In genomic region chr11:78177437-78177836, GRCm38 (mm10) we compare ENCODE assay signal across 8 mouse cellular contexts. TPM values are rescaled to one million over a fixed set of nuclear protein-coding genes. Genes with fewer than 3 reads are reported as not detected.
A peak's percentile ranks its signal among the peaks of the same experiment; 100 is the strongest.
DNase-seq lines count a peak whose midpoint lies in the region; ATAC-seq and TF ChIP-seq lines count a peak whose summit lies in the region.

No protein-coding gene starts in this region.

- peaks cover 17% of the 10 kb centered on the region for H3K36me3 ChIP-seq in spleen, adult 2 months (ENCODE audit: control insufficient read depth, insufficient read depth, low read length)
- peaks cover 3% of the 10 kb centered on the region for H3K36me3 ChIP-seq in intestine, embryonic 16.5 days (ENCODE audit: control insufficient read depth, insufficient read depth, low read length)
- H3K36me3 ChIP-seq in lung, embryonic 14.5 days (ENCODE audit: insufficient read depth), result peaks cover 31% of the 10 kb centered on the region
- peaks cover 30% of the 10 kb centered on the region for H3K36me3 ChIP-seq in stomach, embryonic 14.5 days (ENCODE audit: control insufficient read depth, insufficient read depth, low read length)

- H3K27ac ChIP-seq in spleen, adult 2 months (ENCODE audit: insufficient read depth, low read length), result peak overlapping the region; percentile 96; the same call in 1 of the 2 replicates
- H3K27ac ChIP-seq in embryonic fibroblast, embryonic 13.5 days (ENCODE audit: insufficient read depth, low read length), result peak overlapping the region; percentile 98
- peak overlapping the region; percentile 99 for H3K27ac ChIP-seq in intestine, embryonic 16.5 days (ENCODE audit: low read length)
- peak overlapping the region; percentile 97 for H3K27ac ChIP-seq in lung, embryonic 14.5 days (ENCODE audit: low read depth)
- peak overlapping the region; percentile 98 for H3K27ac ChIP-seq in stomach, embryonic 14.5 days (ENCODE audit: low read length)

- peak overlapping the region; percentile 92 for H3K4me3 ChIP-seq in spleen, adult 2 months (ENCODE audit: extremely low read depth, insufficient read depth, insufficient read length)
- peak overlapping the region; percentile 59 for H3K4me3 ChIP-seq in embryonic fibroblast, embryonic 13.5 days (ENCODE audit: insufficient read depth, low read length)
- peak overlapping the region; percentile 73 for H3K4me3 ChIP-seq in intestine, embryonic 16.5 days (ENCODE audit: low read length)
- peak overlapping the region; percentile 59 for H3K4me3 ChIP-seq in lung, embryonic 14.5 days (ENCODE audit: low read depth, low read length)
- H3K4me3 ChIP-seq in stomach, embryonic 14.5 days (ENCODE audit: low read depth, low read length), result peak overlapping the region; percentile 56

- TF ChIP-seq CTCF in spleen, adult 2 months (IDR thresholded peaks at IDR 0.05; ENCODE audit: extremely low read depth, insufficient read depth, insufficient read length, insufficient replicate concordance), result no peak
- no peak for TF ChIP-seq CTCF in embryonic fibroblast, embryonic 13.5 days (IDR thresholded peaks at IDR 0.05; ENCODE audit: borderline replicate concordance, insufficient read depth, low read length)
- no peak for TF ChIP-seq CTCF in lung, embryonic 14.5 days (IDR thresholded peaks at IDR 0.05; ENCODE audit: low read depth)

- DNase-seq in spleen, adult 2 months (ENCODE audit: low read depth in 1 of 2, low spot score in 2 of 2), result no peak
- no peak for DNase-seq in spleen, adult 12 weeks (ENCODE audit: low spot score)
- DNase-seq in lung, embryonic 14.5 days, result peak; percentile 72
- no peak for DNase-seq in frontal cortex, postnatal 25 days (ENCODE audit: low spot score in 2 of 2)
- no peak for DNase-seq in cerebellum, adult 8-10 months

- peak; percentile 34 for ATAC-seq in intestine, embryonic 16.5 days
- ATAC-seq in lung, embryonic 14.5 days (ENCODE audit: insufficient read depth), result peak; percentile 8; the same call in 1 of the 2 replicates
- peak; percentile 20; the same call in 1 of the 2 replicates for ATAC-seq in stomach, embryonic 14.5 days (ENCODE audit: insufficient number of reproducible peaks, insufficient read depth, low FRiP score, low read depth)

- 1% methylated on average over 10 of the region's 10 CpGs for WGBS in spleen, adult 2 months
- 1% methylated on average over 10 of the region's 10 CpGs for WGBS in intestine, embryonic 16.5 days
- WGBS in lung, embryonic 14.5 days, result under 1% methylated on average over 10 of the region's 10 CpGs
- WGBS in stomach, embryonic 14.5 days, result under 1% methylated on average over 10 of the region's 10 CpGs

- H3K4me1 ChIP-seq in spleen, adult 2 months (ENCODE audit: control insufficient read depth, insufficient read depth, insufficient read length), result peaks cover 8% of the 10 kb centered on the region
- peaks cover 5% of the 10 kb centered on the region for H3K4me1 ChIP-seq in embryonic fibroblast, embryonic 13.5 days (ENCODE audit: control insufficient read depth, insufficient read depth, low read length)
- H3K4me1 ChIP-seq in intestine, embryonic 16.5 days (ENCODE audit: control insufficient read depth, insufficient read depth, low read length), result peaks cover 56% of the 10 kb centered on the region
- H3K4me1 ChIP-seq in lung, embryonic 14.5 days (ENCODE audit: insufficient read depth), result peaks cover 6% of the 10 kb centered on the region; the same call in 1 of the 2 replicates
- H3K4me1 ChIP-seq in stomach, embryonic 14.5 days (ENCODE audit: control insufficient read depth, insufficient read depth, low read length), result peaks cover 40% of the 10 kb centered on the region

- TF ChIP-seq POLR2A in spleen, adult 2 months (IDR thresholded peaks at IDR 0.05; ENCODE audit: low read depth, low read length), result no peak
- no peak; the same call in 1 of the 2 replicates for TF ChIP-seq POLR2A in embryonic fibroblast, embryonic 13.5 days (IDR thresholded peaks at IDR 0.05; ENCODE audit: low read depth, low read length)

- no peaks in the 10 kb centered on the region for H3K27me3 ChIP-seq in spleen, adult 2 months (ENCODE audit: control insufficient read depth, insufficient read depth, low read length)
- H3K27me3 ChIP-seq in intestine, embryonic 16.5 days (replicated peaks; ENCODE audit: control insufficient read depth, insufficient read depth, low read length), result no peaks in the 10 kb centered on the region
- no peaks in the 10 kb centered on the region for H3K27me3 ChIP-seq in lung, embryonic 14.5 days (ENCODE audit: insufficient read depth, low read length)
- H3K27me3 ChIP-seq in stomach, embryonic 14.5 days (ENCODE audit: control insufficient read depth, insufficient read depth, low read length), result no peaks in the 10 kb centered on the region

- peak overlapping the region; percentile 94 for H3K4me2 ChIP-seq in intestine, embryonic 16.5 days (ENCODE audit: low read depth, low read length)
- peak overlapping the region; percentile 96 for H3K4me2 ChIP-seq in lung, embryonic 14.5 days
- peak overlapping the region; percentile 94 for H3K4me2 ChIP-seq in stomach, embryonic 14.5 days (replicated peaks; ENCODE audit: low read depth, low read length)

- no peaks in the 10 kb centered on the region for H3K9me3 ChIP-seq in intestine, embryonic 16.5 days (ENCODE audit: control insufficient read depth, low read length)
- H3K9me3 ChIP-seq in lung, embryonic 14.5 days (ENCODE audit: low read depth, low read length), result no peaks in the 10 kb centered on the region
- H3K9me3 ChIP-seq in stomach, embryonic 14.5 days (ENCODE audit: control insufficient read depth, low read depth, low read length), result no peaks in the 10 kb centered on the region

- H3K9ac ChIP-seq in intestine, embryonic 16.5 days (ENCODE audit: low read depth, low read length), result peak overlapping the region; percentile 89
- H3K9ac ChIP-seq in lung, embryonic 14.5 days, result peak overlapping the region; percentile 51; the same call in 1 of the 2 replicates
- H3K9ac ChIP-seq in stomach, embryonic 14.5 days (replicated peaks; ENCODE audit: low read depth, low read length), result peak overlapping the region; percentile 69; the same call in 1 of the 2 replicates

RNA-seq across cellular contexts. Expression of gene Tlcd1, which starts 0.9 kb away (rescaled TPM):
- 10.4 and 16.9 TPM in 2 replicates for polyA plus RNA-seq in spleen, adult 2 months (2012; rRNA removed)
- 13.6 and 15.3 TPM in 2 replicates for polyA plus RNA-seq in embryonic fibroblast, embryonic 13.5 days (2011; ENCODE audit: insufficient read length, low read depth, missing spikeins)
- 39.5 and 44.2 TPM in 2 replicates for polyA plus RNA-seq in intestine, embryonic 16.5 days (2015; fragmentation: Nextera tagmentation; extraction: Ambion mirVana)
- 19.2 and 21.6 TPM in 2 replicates for polyA plus RNA-seq in lung, embryonic 14.5 days (2014; fragmentation: Nextera tagmentation; extraction: Ambion mirVana)
- 27.1 and 28.0 TPM in 2 replicates for polyA plus RNA-seq in stomach, embryonic 14.5 days (2014; fragmentation: Nextera tagmentation; extraction: Ambion mirVana)

RNA-seq across cellular contexts. Expression of gene Nek8, which starts 1.0 kb away (rescaled TPM):
- 17.6 and 20.4 TPM in 2 replicates for polyA plus RNA-seq in spleen, adult 2 months (2012; rRNA removed)
- polyA plus RNA-seq in embryonic fibroblast, embryonic 13.5 days (2011; ENCODE audit: insufficient read length, low read depth, missing spikeins), result 12.0 and 17.9 TPM in 2 replicates
- 14.9 and 17.1 TPM in 2 replicates for polyA plus RNA-seq in intestine, embryonic 16.5 days (2015; fragmentation: Nextera tagmentation; extraction: Ambion mirVana)
- 15.3 and 17.2 TPM in 2 replicates for polyA plus RNA-seq in lung, embryonic 14.5 days (2014; fragmentation: Nextera tagmentation; extraction: Ambion mirVana)
- 16.0 and 17.4 TPM in 2 replicates for polyA plus RNA-seq in stomach, embryonic 14.5 days (2014; fragmentation: Nextera tagmentation; extraction: Ambion mirVana)

RNA-seq across cellular contexts. Expression of gene Rpl23a, which starts 5.9 kb away (rescaled TPM):
- 126 and 169 TPM in 2 replicates for polyA plus RNA-seq in spleen, adult 2 months (2012; rRNA removed)
- 2,180 and 2,276 TPM in 2 replicates for polyA plus RNA-seq in embryonic fibroblast, embryonic 13.5 days (2011; ENCODE audit: insufficient read length, low read depth, missing spikeins)
- 1,166 and 1,241 TPM in 2 replicates for polyA plus RNA-seq in intestine, embryonic 16.5 days (2015; fragmentation: Nextera tagmentation; extraction: Ambion mirVana)
- polyA plus RNA-seq in lung, embryonic 14.5 days (2014; fragmentation: Nextera tagmentation; extraction: Ambion mirVana), result 1,638 and 1,710 TPM in 2 replicates
- 1,708 and 1,741 TPM in 2 replicates for polyA plus RNA-seq in stomach, embryonic 14.5 days (2014; fragmentation: Nextera tagmentation; extraction: Ambion mirVana)

RNA-seq across cellular contexts. Expression of gene Rab34, which starts 10.8 kb away (rescaled TPM):
- 10.8 and 15.6 TPM in 2 replicates for polyA plus RNA-seq in spleen, adult 2 months (2012; rRNA removed)
- 112 and 127 TPM in 2 replicates for polyA plus RNA-seq in embryonic fibroblast, embryonic 13.5 days (2011; ENCODE audit: insufficient read length, low read depth, missing spikeins)
- 71.0 and 73.4 TPM in 2 replicates for polyA plus RNA-seq in intestine, embryonic 16.5 days (2015; fragmentation: Nextera tagmentation; extraction: Ambion mirVana)
- polyA plus RNA-seq in lung, embryonic 14.5 days (2014; fragmentation: Nextera tagmentation; extraction: Ambion mirVana), result 140 TPM in 2 replicates
- polyA plus RNA-seq in stomach, embryonic 14.5 days (2014; fragmentation: Nextera tagmentation; extraction: Ambion mirVana), result 156 and 171 TPM in 2 replicates

RNA-seq across cellular contexts. Expression of gene Traf4, which starts 12.0 kb away (rescaled TPM):
- 43.4 and 54.3 TPM in 2 replicates for polyA plus RNA-seq in spleen, adult 2 months (2012; rRNA removed)
- 40.5 and 45.1 TPM in 2 replicates for polyA plus RNA-seq in embryonic fibroblast, embryonic 13.5 days (2011; ENCODE audit: insufficient read length, low read depth, missing spikeins)
- polyA plus RNA-seq in intestine, embryonic 16.5 days (2015; fragmentation: Nextera tagmentation; extraction: Ambion mirVana), result 73.9 and 79.8 TPM in 2 replicates
- polyA plus RNA-seq in lung, embryonic 14.5 days (2014; fragmentation: Nextera tagmentation; extraction: Ambion mirVana), result 73.8 and 75.6 TPM in 2 replicates
- 53.5 and 54.7 TPM in 2 replicates for polyA plus RNA-seq in stomach, embryonic 14.5 days (2014; fragmentation: Nextera tagmentation; extraction: Ambion mirVana)
